Mouse (Mus musculus) C2C12 (cell line): Measurements from ENCODE around the gene Serinc5.

Experiments
- CEBPB ChIP-seq: IDR thresholded peaks from one replicate; pipeline ENCODE4 v1.6.1; 2011; ENCODE audit warnings: low read depth, mild to moderate bottlenecking, control low read depth, moderate library complexity
- CTCF ChIP-seq: IDR thresholded peaks from one replicate; pipeline ENCODE4 v1.5.1; 2011; ENCODE audit not compliant: control insufficient read depth, insufficient read depth, insufficient read length
- FOSL1 ChIP-seq: IDR thresholded peaks from one replicate; pipeline ENCODE4 v1.8.0; 2011; ENCODE audit warnings: mild to moderate bottlenecking, low read length; ENCODE audit not compliant: poor library complexity, insufficient read depth, severe bottlenecking
- MAX ChIP-seq: IDR thresholded peaks from one replicate; pipeline ENCODE4 v1.6.1; 2011; ENCODE audit warnings: mild to moderate bottlenecking, control low read depth
- MYOD1 ChIP-seq: IDR thresholded peaks from one replicate; pipeline ENCODE4 v1.6.1; 2011; ENCODE audit warnings: low read depth; ENCODE audit not compliant: control insufficient read depth, insufficient read length
- MYOG ChIP-seq: IDR thresholded peaks from one replicate; pipeline ENCODE4 v1.6.1; 2011; ENCODE audit not compliant: control insufficient read depth, insufficient read length; ENCODE audit errors: extremely low read depth
- USF1 ChIP-seq: IDR thresholded peaks from one replicate; pipeline ENCODE4 v1.6.1; 2011; ENCODE audit warnings: low read depth, mild to moderate bottlenecking, control low read depth, moderate library complexity

DNA sequence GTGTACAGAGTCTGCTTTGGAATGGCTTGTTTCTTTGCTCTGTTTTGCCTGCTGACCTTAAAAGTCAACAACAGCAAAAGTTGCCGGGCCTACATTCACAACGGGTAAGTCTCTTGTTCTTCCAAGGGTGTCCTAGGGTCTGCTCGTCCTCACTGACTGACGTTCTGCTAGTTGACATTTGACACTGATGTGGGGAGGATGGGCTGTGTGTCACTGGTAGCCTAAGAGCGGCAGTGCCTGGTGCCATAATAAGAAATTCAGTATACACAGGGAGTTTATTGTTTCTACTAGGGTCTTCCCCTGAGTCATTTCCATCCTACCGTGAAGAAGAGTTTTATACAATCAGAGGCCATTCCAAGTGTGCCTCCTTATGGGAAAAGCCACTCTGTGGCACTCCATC, 71.9 kb downstream of the Serinc5 start:
- no peak for TF ChIP-seq CTCF
- TF ChIP-seq MYOG = no peak
- no peak for TF ChIP-seq MYOD1
- no peak for TF ChIP-seq USF1
- no peak for TF ChIP-seq CEBPB
- no peak for TF ChIP-seq MAX
- no peak for TF ChIP-seq FOSL1
